Mouse (Mus musculus) intestine, postnatal 0 days (tissue): Measurements from ENCODE around the gene Gm28043. TPM values are rescaled to one million over a fixed set of nuclear protein-coding genes. Genes with fewer than 3 reads are reported as not detected.
A peak's percentile ranks its signal among the peaks of the same experiment; 100 is the strongest.

Experiments used
- ATAC-seq: fragments of 200-750 bp; cut with Nextera tagmentation; 2 replicates; pipeline ENCODE4 v1.8.0; 2017; ENCODE audit warnings: mild to moderate bottlenecking, moderate TSS enrichment, moderate library complexity
- H3K27ac ChIP-seq: fragments of 300-500 bp; sonication (generic); 2 replicates; pipeline ENCODE4 v1.5.1; 2014; ENCODE audit warnings: mild to moderate bottlenecking, low read depth, low read length, moderate library complexity
- H3K27me3 ChIP-seq: fragments of 300-500 bp; sonication (generic); replicated peaks from 2 replicates; pipeline ENCODE4 v1.6.1; 2014; ENCODE audit warnings: low read length, mixed read lengths; ENCODE audit not compliant: control insufficient read depth, insufficient read depth
- H3K36me3 ChIP-seq: fragments of 300-500 bp; sonication (generic); 2 replicates; pipeline ENCODE4 v1.6.1; 2014; ENCODE audit warnings: mild to moderate bottlenecking, moderate library complexity; ENCODE audit not compliant: control insufficient read depth, insufficient read depth
- H3K4me1 ChIP-seq: fragments of 300-500 bp; sonication (generic); replicated peaks from 2 replicates; pipeline ENCODE4 v1.6.1; 2014; ENCODE audit warnings: antibody characterized with exemption, low read length, mixed read lengths; ENCODE audit not compliant: control insufficient read depth, insufficient read depth
- H3K4me2 ChIP-seq: fragments of 300-500 bp; sonication (generic); replicated peaks from 2 replicates; pipeline ENCODE4 v1.6.1; 2014; ENCODE audit warnings: low read depth, mild to moderate bottlenecking, moderate library complexity
- H3K4me3 ChIP-seq: fragments of 300-500 bp; sonication (generic); 2 replicates; pipeline ENCODE4 v1.5.1; 2014; ENCODE audit warnings: low read depth, low read length
- H3K9ac ChIP-seq: fragments of 300-500 bp; sonication (generic); 2 replicates; pipeline ENCODE4 v1.6.1; 2014; ENCODE audit warnings: mild to moderate bottlenecking, low read depth, low read length
- H3K9me3 ChIP-seq: fragments of 300-500 bp; sonication (generic); 2 replicates; pipeline ENCODE4 v1.6.1; 2016; ENCODE audit warnings: mixed run types; ENCODE audit not compliant: control insufficient read depth
- CTCF ChIP-seq: sonication (generic); IDR thresholded peaks from 2 replicates; pipeline ENCODE4 v1.5.1; 2016; ENCODE audit warnings: low read depth, mild to moderate bottlenecking, control low read depth, antibody characterized with exemption, moderate library complexity
- WGBS: fragments of 180-500 bp; shearing (Covaris S2); extraction: QIAGEN DNeasy Blood & Tissue Kit; methylation state at CpG from one replicate; pipeline ENCODE4 v1.1.7; 2014; 5-methylcytosine and 5-hydroxymethylcytosine counted together
- polyA plus RNA-seq: library from polyadenylated mRNA; unstranded; fragments of >200 nt; fragmentation: Nextera tagmentation; extraction: Ambion mirVana; gene quantifications from 2 replicates; pipeline ENCODE4 v1.2.1, GENCODE M21; 2015

The Gm28043 gene
- polyA plus RNA-seq, 1 experiment from 2014 or later, result 0.82 TPM

GRCm38 (mm10) chr17:29615616-29616015, 940 bp downstream of the Gm28043 start:
- Histone ChIP-seq H3K27me3 (no peaks in the 10 kb centered on the region), H3K4me3 (peak overlapping the region; percentile 97), H3K36me3 (peaks cover 7% of the 10 kb centered on the region; the same call in 1 of the 2 replicates), H3K27ac (no peak overlapping the region), H3K4me2 (peak overlapping the region; percentile 82), H3K9ac (peak overlapping the region; percentile 98), H3K4me1 (peaks cover 3% of the 10 kb centered on the region; the same call in 1 of the 2 replicates), H3K9me3 (no peaks in the 10 kb centered on the region)
- 8% methylated on average over 4 of the region's 4 CpGs for WGBS
- no peak for TF ChIP-seq CTCF
- no peak for ATAC-seq

GRCm38 (mm10) chr17:29619231-29619630, 4.6 kb downstream of the Gm28043 start:
- Histone ChIP-seq H3K4me3 (no peak overlapping the region), H3K9ac (no peak overlapping the region), H3K9me3 (no peaks in the 10 kb centered on the region), H3K27me3 (no peaks in the 10 kb centered on the region), H3K27ac (no peak overlapping the region), H3K4me1 (no peaks in the 10 kb centered on the region; the same call in 1 of the 2 replicates), H3K4me2 (no peak overlapping the region), H3K36me3 (peaks cover 41% of the 10 kb centered on the region)
- WGBS, result 83% methylated on average over 3 of the region's 3 CpGs
- no peak for TF ChIP-seq CTCF
- no peak for ATAC-seq

- Histone ChIP-seq H3K27me3 (no peaks in the 10 kb centered on the region), H3K4me2 (no peak overlapping the region), H3K4me1 (no peaks in the 10 kb centered on the region), H3K4me3 (no peak overlapping the region), H3K9ac (no peak overlapping the region), H3K27ac (no peak overlapping the region), H3K36me3 (peaks cover 74% of the 10 kb centered on the region), H3K9me3 (no peaks in the 10 kb centered on the region)
- WGBS, result 86% methylated on average over 8 of the region's 8 CpGs
- ATAC-seq, result no peak
- no peak for TF ChIP-seq CTCF
These were observed 8.8 kb downstream of the Gm28043 start for GRCm38 (mm10) chr17:29623488-29623887.

- Histone ChIP-seq H3K4me3 (no peak overlapping the region), H3K36me3 (peaks cover 76% of the 10 kb centered on the region), H3K4me1 (no peaks in the 10 kb centered on the region), H3K27me3 (no peaks in the 10 kb centered on the region), H3K27ac (no peak overlapping the region), H3K4me2 (no peak overlapping the region), H3K9me3 (no peaks in the 10 kb centered on the region), H3K9ac (no peak overlapping the region)
- 90% methylated on average over 9 of the region's 9 CpGs for WGBS
- ATAC-seq, result no peak
- TF ChIP-seq CTCF, result no peak
These were observed 12.6 kb downstream of the Gm28043 start for GRCm38 (mm10) chr17:29627285-29627684.

- no peak for ATAC-seq
- WGBS, result 90% methylated on average over 5 of the region's 5 CpGs
- H3K36me3 ChIP-seq, result peaks cover 78% of the 10 kb centered on the region
- no peaks in the 10 kb centered on the region for H3K27me3 ChIP-seq
- no peak overlapping the region for H3K4me2 ChIP-seq
- H3K27ac ChIP-seq, result 0 out of 2 replicates have a peak overlapping the region, but pooled peaks have one; percentile 5
- H3K4me1 ChIP-seq, result no peaks in the 10 kb centered on the region
- H3K4me3 ChIP-seq, result no peak overlapping the region
- TF ChIP-seq CTCF, result no peak
- H3K9me3 ChIP-seq, result no peaks in the 10 kb centered on the region
- no peak overlapping the region for H3K9ac ChIP-seq
These were observed 14.3 kb downstream of the Gm28043 start for GRCm38 (mm10) chr17:29628946-29629345.

- Histone ChIP-seq H3K36me3 (peaks cover 73% of the 10 kb centered on the region), H3K27me3 (no peaks in the 10 kb centered on the region), H3K9me3 (no peaks in the 10 kb centered on the region), H3K4me3 (no peak overlapping the region), H3K4me2 (no peak overlapping the region), H3K9ac (no peak overlapping the region), H3K27ac (no peak overlapping the region), H3K4me1 (no peaks in the 10 kb centered on the region)
- 52% methylated on average over 5 of the region's 5 CpGs for WGBS
- no peak for TF ChIP-seq CTCF
- no peak for ATAC-seq
These were observed 14.9 kb downstream of the Gm28043 start for GRCm38 (mm10) chr17:29629620-29630019.

- no peak for TF ChIP-seq CTCF
- ATAC-seq, result no peak
- 96% methylated on average over 11 of the region's 11 CpGs for WGBS
- Histone ChIP-seq H3K9ac (no peak overlapping the region), H3K36me3 (peaks cover 75% of the 10 kb centered on the region), H3K4me1 (no peaks in the 10 kb centered on the region), H3K4me2 (no peak overlapping the region), H3K4me3 (no peak overlapping the region), H3K27ac (no peak overlapping the region), H3K9me3 (no peaks in the 10 kb centered on the region), H3K27me3 (no peaks in the 10 kb centered on the region)
These were observed 17.6 kb downstream of the Gm28043 start for GRCm38 (mm10) chr17:29632312-29632711.
